Mouse (Mus musculus): ENCODE results near the gene Mindy2. TPM values are rescaled to one million over a fixed set of nuclear protein-coding genes. Genes with fewer than 3 reads are reported as not detected.

The Mindy2 gene
- polyA plus RNA-seq (2012; ENCODE audit: low replicate concordance), result 14.7 and 32.1 TPM in 2 replicates

DNA sequence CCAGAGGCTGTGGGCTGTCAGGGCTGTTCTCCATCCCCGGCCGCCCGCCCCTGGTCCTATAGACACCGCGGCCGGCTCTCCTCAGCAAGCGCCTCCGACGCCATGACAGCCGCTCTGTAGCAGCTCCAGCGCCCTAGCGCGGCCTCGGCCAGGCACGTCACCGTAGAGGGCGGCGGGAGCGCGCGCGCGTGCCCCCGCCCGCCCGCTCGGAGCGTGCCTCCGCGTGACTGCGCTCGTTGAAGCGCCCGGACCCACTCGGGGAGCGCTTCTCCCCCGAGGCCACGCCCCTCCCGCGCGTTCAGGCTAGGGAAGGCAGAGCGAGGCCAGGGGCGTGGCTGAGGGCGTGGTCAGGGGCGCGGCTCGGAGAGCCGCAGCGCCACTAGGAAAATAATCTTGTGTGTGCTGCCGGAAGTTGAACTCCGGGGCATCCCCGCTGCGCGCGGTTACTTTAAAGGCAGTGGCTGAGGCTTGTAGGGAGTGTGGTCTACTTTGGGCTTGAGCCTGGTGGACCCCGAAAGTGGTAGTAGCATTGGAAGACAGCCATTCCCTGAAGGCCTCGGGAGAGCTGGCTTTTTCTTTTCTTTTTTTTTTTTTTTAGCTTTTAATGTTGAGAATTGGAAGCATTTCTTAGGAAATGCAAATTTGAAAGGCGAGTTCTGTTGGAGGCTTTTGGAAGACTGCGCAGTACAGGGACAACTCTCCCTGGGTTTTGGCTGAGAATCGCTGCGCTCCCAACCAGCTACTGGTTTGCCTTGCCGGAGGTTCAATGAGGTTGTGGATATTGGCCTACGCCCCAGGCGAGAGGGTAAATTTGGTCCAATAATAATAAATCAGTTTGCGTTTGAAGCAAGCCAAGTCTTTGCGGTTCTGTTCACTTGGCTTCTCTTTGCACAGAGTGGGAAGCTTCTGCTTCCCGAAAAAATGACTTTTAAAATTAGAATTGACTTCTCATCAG, at the start of gene Mindy2:
Mindy2 (minus strand) TSS at position 162 of the 955 bp plus-strand sequence.

DNA sequence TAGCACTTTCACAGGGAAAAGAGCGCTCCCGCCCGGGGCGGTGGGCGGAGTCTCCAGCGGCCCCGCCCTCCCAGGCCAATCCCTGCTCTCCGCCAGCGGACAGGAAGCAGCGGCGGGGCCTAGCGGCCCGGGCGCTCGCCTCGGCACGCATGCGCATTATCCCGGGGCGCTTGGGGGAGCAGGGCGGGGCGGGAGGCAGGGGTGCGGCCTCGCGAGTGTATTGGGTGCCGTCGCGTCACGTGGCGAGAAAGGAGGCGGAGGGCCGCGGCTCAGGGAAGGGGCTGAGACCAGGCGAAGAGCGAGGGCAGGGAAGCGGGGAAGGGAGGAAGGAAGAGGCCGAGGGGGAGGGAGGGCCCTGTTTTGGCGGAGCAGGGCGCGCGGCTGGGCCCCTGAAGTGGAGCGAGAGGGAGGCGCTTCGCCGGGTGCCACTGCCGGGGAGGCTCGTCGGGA, 21.7 kb upstream of the Mindy2 start, which contains the start of gene Adam10:
Adam10 (plus strand) TSS at position 316 of the 450 bp plus-strand sequence.

DNA sequence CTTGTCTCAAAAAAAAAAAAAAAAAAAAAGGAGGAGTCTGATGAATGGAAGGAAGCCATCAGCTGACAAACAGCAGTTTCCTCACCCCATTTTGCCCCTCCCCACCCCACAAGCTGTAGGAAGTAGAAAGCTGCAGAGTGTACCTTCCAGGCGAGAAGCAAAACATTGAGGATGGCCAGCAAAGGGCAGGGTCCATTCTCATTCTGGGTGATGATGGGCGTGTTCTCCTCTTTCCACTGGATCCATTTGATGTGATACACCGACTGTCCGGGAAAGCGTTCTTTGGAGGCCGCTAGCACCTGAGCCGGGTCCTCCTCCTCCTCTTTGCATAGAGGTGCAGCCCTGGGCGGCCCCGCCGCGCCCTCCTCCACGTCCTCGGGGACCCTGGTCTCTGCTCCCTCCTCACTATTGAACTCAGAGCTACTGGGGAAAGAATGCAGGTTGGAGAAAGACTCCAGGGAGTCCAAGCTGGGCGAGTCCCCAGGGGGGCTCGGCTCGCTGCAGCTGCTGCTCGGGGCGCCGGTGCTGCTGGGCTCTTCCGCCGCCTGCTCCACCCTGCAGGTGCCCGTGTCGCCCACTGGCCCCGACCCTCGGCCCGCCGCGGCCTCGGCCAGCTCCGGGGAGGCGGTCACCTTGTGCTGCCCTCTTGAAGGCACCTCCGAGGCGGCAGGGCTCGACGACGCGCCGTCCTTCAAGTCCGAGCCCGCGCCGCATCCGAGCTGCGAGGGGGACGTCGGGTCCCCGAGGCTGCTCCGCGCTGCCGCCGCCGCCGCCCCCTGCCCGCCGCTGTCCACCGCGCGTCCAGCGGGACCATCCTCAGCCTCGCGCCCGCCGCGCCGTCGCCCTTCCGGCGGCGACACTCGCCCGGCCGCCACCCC, 605 bp downstream of the Mindy2 start, which contains the start of gene Gm10642:
Gm10642 (plus strand) TSS at position 122 of the 878 bp plus-strand sequence.

Other genes starting within 250 kb of the Mindy2 start
- 16.3 and 24.4 TPM in 2 replicates for gene Ccnb2, start 235.6 kb downstream of the Mindy2 start, polyA plus RNA-seq (2012; ENCODE audit: low replicate concordance)
- gene Rnf111, start 153.4 kb downstream of the Mindy2 start, polyA plus RNA-seq (2012; ENCODE audit: low replicate concordance), result 3.6 and 6.2 TPM in 2 replicates
- gene Sltm, start 114.4 kb downstream of the Mindy2 start, polyA plus RNA-seq (2012; ENCODE audit: low replicate concordance), result 8.3 and 16.5 TPM in 2 replicates
- 1.1 and 4.3 TPM in 2 replicates for gene Gm10642, start 923 bp downstream of the Mindy2 start, polyA plus RNA-seq (2012; ENCODE audit: low replicate concordance)
- 50.7 and 76.7 TPM in 2 replicates for gene Adam10, start 21.8 kb upstream of the Mindy2 start, polyA plus RNA-seq (2012; ENCODE audit: low replicate concordance)

Measured in leukemia stem cell, adult 10-12 weeks (primary cell).